Mouse (Mus musculus): ENCODE measurements around the gene Dohh.

Dohh gene

GRCm38 (mm10) chr10:81387716-81388115 lies 3.5 kb downstream of the Dohh start:
- DNase-seq = no peak

GRCm38 (mm10) chr10:81388505-81389055 lies 4.4 kb downstream of the Dohh start, which contains the start of gene Gm48552:
Gm48552 (plus strand) TSS chr10:81389005.
- no peak for DNase-seq

GRCm38 (mm10) chr10:81389373-81389772 lies 5.1 kb downstream of the Dohh start:
- no peak for DNase-seq

DNA sequence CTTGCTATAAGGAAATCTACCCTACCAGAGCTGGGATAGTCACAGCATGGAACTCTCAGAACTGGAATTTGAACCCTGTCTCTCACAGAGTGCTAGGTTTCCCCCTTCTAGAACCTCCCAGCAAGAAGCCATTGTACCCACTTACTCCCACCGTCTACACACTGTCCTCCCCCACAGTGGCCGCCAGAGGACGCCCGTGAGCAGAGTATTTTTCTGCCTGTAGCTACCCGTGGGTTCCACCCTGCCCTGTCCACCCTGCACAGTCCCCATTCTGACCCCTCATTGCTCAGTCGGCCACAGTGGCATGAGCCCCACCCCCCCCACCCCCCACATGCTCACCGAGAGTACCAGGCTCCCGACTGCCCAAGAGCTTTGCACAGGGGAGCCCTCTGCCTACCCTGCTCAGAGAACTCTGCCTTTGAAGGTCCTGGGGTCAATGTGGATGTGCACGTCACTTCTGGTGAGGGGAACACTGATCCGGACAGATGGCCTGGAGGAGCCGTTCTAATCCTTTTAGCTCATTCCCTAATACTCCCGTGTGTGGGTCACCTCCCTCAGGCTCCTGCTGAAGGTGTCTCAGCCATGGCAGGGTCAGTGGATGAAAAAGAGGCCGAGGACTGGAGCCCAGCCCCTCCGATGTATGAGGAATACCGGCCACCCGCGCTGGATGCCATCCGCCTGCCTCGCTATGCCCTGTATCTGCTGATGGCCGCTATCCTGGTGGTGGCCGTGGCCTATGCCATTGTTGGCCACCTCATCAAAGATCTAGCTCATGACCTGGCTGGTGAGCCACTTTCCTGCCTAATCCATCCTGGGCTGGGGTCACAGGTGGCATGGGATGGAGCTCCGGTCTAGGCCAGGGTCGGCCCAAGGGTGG lies 5.8 kb downstream of the Dohh start:
- DNase-seq = peak; percentile 72

GRCm38 (mm10) chr10:81390678-81390965 lies 6.4 kb downstream of the Dohh start:
- DNase-seq = no peak

DNA sequence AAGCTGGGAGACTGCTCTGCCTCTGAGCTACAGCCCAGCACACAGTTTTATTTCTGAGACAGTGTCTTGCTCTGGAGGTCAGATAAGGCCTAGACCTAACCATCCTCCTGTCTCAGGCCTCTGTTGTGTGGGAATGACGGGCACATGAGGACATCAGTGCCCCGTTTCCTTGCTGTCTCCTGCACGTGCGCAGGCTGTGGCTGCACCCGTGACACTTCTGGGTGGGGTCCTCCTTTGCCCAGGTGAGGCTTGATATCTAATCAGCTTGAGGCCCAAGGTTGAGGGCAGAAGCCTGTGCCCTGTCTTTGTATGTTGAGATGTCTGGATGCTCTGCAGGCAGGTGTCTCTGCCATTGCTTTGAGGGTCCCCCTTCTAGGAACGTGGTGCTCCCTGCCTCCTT lies 8.0 kb downstream of the Dohh start:
- no peak for DNase-seq

DNA sequence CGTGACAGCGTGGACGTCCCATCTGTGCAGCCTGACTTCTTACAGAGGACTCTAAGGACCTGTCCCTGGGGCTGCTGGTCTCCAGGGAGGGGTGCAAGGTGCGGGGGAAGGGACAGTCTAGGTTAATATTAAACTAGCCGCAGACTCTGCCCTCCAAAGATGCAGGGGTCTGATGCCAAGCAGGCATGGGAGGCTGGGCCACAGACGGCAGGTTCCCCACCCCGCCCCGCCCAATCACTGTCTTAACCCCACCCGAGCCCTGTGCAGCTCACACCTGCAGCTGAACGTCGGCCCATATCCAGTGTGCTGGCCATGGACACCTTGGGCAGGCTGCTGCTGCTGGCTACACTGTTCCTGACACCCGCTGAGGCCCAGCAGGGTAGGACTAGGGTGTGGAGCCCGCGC lies 8.6 kb downstream of the Dohh start, which contains the start of gene Smim24:
TSS of gene Smim24 (plus strand) at position 271 of the 405 bp plus-strand sequence.
- DNase-seq = no peak

DNA sequence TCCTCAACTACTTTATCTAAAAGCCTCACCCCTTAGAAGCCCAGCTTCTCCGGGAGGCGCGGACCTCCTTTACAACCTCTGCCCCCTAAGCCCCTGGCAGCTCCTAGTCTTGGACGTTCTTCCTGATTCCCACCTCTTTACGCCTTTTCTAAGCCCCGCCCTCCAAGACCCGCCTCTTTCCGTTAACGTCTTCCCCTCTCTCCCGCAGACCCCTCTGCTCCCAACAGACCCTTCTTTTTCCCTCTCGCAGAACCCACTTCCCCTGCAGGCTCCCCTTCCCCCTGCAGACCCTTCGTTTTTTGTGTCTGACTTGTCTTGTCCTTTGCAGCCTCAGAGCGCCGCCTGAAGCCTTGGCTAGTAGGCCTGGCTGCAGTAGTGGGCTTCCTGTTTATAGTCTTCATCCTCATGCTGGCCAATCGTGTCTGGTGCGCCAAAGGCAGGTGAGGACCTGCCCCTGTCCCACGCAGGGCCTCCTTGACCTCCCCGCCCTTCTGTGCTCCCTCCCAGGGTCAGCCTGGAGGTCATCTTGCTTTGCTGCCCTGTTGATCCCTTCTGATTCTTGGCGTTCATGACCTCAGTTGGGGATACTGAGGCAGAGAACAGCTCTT lies 9.3 kb downstream of the Dohh start:
- DNase-seq = no peak

- DNase-seq = peak; percentile 69
Observed at GRCm38 (mm10) chr10:81395127-81395526, 10.9 kb downstream of the Dohh start.

GRCm38 (mm10) chr10:81395865-81396264 lies 11.6 kb downstream of the Dohh start:
- no peak for DNase-seq

- no peak for DNase-seq
Observed at GRCm38 (mm10) chr10:81396749-81397148, 12.5 kb downstream of the Dohh start.

DNA sequence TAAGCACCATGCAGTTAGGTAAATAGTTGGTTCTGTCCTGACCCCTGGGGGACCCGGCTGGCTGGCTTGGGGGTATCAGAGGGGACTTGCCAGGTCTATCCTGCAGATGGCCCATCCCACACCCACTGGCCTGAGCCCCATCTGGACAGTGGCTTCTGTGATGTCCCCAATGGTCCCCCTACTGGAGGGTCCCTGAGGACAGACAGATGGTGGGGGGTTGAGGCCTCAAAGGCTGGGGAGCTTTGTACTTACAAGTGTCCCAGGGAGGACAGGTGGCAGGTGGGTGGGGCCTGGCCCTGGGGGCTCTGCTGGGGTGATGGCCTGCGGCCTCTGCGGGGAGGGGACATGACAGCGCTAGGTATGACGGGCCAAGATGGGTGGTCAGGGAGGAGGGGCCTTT lies 15.1 kb downstream of the Dohh start:
- DNase-seq = no peak

DNA sequence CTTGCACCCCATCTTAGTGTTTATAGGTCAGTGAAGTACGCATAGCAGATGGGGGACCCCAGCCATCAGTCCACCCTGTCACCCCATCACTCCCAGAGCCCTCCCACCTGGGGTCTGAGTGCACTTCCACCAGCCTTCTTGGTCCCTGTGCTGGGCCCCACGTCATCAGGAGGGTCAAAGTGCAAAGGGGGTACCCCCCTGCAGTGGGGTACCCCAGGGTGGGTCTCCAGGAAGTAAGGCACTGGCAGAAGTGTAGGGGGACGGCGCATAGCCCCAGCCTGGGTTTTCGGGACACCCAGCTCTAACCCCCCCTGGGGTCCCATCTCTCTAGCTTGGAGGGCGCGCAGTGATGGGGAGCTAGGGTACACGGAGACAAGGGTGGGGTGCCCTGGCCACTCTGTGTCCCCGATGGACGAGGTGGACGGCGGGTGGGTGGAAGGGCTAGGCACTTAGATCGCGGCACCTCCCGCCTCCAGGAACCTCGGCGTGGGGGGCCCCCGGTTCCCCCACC lies 15.6 kb downstream of the Dohh start:
- no peak for DNase-seq

GRCm38 (mm10) chr10:81400371-81401204 lies 16.4 kb downstream of the Dohh start:
- no peak for DNase-seq

GRCm38 (mm10) chr10:81401205-81401520 lies 16.9 kb downstream of the Dohh start:
- DNase-seq = no peak

GRCm38 (mm10) chr10:81401521-81402226 lies 17.4 kb downstream of the Dohh start:
- DNase-seq = peak; percentile 60

DNA sequence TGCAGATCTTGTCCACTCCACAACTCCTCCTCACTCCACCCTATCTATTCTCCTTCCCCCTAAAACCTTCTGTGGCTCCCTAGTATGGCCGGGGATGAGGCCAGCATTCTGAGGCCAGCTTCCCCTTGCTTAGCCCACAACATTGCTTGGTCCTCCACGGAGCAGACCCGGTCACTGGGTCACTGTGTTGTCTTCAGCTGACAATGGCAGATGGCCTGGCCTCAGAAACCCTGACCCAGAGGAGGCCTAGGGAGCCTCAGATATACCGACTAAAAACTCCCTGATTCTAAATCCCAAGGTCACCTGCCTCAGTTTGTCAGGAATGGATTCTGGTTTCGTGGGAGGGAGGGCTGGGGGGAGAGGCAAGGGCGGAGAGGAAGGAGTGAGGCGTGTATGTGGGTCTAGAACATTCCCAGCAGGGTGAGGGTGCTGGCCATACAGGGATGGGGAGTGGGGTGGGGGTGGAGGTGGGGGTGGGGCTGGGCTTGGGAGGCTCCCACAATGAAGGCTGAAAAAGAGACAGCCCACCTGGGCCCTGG lies 18.1 kb downstream of the Dohh start:
- DNase-seq = no peak

DNA sequence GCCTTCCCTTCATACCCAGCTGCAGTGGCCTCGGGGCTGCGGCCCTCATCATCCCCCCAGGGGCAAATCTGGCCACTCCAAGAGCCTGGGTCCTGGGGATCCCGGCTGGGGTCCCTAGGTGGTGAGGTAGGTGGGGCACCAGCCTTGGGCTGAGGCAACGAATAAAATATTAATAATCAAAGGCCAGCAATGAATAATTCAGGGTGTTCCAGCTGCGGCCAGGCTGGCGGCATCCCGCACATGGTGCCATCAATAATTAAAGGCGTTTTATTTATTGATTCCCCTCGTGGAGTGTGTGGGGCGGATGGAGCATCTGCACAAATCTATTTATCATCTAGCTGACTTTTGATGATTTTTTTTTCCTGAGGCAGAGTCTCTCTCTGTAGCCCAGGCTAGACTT lies 19.3 kb downstream of the Dohh start:
- DNase-seq = no peak

DNA sequence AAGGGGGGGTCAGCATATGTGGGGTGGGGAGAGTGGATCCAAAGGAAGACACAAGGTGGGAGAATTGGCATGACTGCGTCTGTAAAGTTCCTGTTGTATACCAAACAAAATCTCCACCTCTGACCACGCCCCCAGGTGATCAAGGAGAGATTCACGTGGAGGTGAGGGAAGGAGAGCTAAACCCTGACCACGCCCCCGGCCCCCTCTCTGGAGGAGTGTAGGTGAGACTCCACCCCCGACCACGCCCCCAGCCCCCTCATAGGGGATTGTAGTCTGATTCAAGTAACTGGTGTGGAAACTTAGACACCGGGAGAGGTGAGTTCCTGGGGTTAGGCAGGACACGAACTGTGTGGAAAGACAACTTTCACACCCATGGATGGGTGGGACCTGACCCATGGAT lies 19.9 kb downstream of the Dohh start:
- no peak for DNase-seq

- DNase-seq = no peak
Observed at GRCm38 (mm10) chr10:81404720-81405119, 20.5 kb downstream of the Dohh start.

GRCm38 (mm10) chr10:81405588-81406201 lies 21.5 kb downstream of the Dohh start:
- DNase-seq = peak; percentile 66

Data from right cerebral cortex, postnatal 14 days (tissue).